Mouse (Mus musculus) thymus, adult 18-20 months (tissue): ENCODE measurements around the gene D930048N14Rik.

Experiments used
- DNase-seq, 2 experiments: peaks; one replicate each; pipeline ENCODE4 v3.0.0; 2022; ENCODE audit warnings: mixed read lengths in 2 of 2

D930048N14Rik gene

GRCm38 (mm10) chr11:51707080-51707479 is 56.3 kb downstream of the D930048N14Rik start:
- DNase-seq: no peak
